Mouse (Mus musculus): ENCODE results near the gene Npcd. TPM values are rescaled to one million over a fixed set of nuclear protein-coding genes. Genes with fewer than 3 reads are reported as not detected.

The Npcd gene
- polyA plus RNA-seq, 1 experiment = not detected

GRCm38 (mm10) chr15:79764539-79765267 lies 69.3 kb downstream of the Npcd start:
- H3K4me3 ChIP-seq (replicated peaks; ENCODE audit: control insufficient read depth, low read depth, low read length) = no peak overlapping the region
- no peaks in the 10 kb centered on the region; the same call in 1 of the 2 replicates for H3K4me1 ChIP-seq (ENCODE audit: control insufficient read depth, insufficient read depth, low read length)
- no peak overlapping the region for H3K27ac ChIP-seq (ENCODE audit: control insufficient read depth, insufficient read depth, low read depth, low read length, poor library complexity)
- no peak for TF ChIP-seq POLR2A (IDR thresholded peaks at IDR 0.05; ENCODE audit: borderline replicate concordance, control insufficient read depth, low read depth, low read length)
- WGBS = 78% methylated on average over 11 of the region's 11 CpGs

GRCm38 (mm10) chr15:79763601-79764246 lies 70.3 kb downstream of the Npcd start:
- 81% methylated on average over 7 of the region's 7 CpGs for WGBS
- H3K4me3 ChIP-seq (replicated peaks; ENCODE audit: control insufficient read depth, low read depth, low read length) = no peak overlapping the region
- H3K27ac ChIP-seq (ENCODE audit: control insufficient read depth, insufficient read depth, low read depth, low read length, poor library complexity) = no peak overlapping the region
- TF ChIP-seq POLR2A (IDR thresholded peaks at IDR 0.05; ENCODE audit: borderline replicate concordance, control insufficient read depth, low read depth, low read length) = no peak
- no peak for TF ChIP-seq CTCF (IDR thresholded peaks at IDR 0.05; ENCODE audit: control insufficient read depth, insufficient read depth, low read length)
- H3K4me1 ChIP-seq (ENCODE audit: control insufficient read depth, insufficient read depth, low read length) = no peaks in the 10 kb centered on the region; the same call in 1 of the 2 replicates

GRCm38 (mm10) chr15:79763001-79763400 lies 71.0 kb downstream of the Npcd start:
- no peak for TF ChIP-seq POLR2A (IDR thresholded peaks at IDR 0.05; ENCODE audit: borderline replicate concordance, control insufficient read depth, low read depth, low read length)
- no peak for TF ChIP-seq CTCF (IDR thresholded peaks at IDR 0.05; ENCODE audit: control insufficient read depth, insufficient read depth, low read length)
- H3K27ac ChIP-seq (ENCODE audit: control insufficient read depth, insufficient read depth, low read depth, low read length, poor library complexity) = no peak overlapping the region
- no peaks in the 10 kb centered on the region; the same call in 1 of the 2 replicates for H3K4me1 ChIP-seq (ENCODE audit: control insufficient read depth, insufficient read depth, low read length)
- no peak overlapping the region for H3K4me3 ChIP-seq (replicated peaks; ENCODE audit: control insufficient read depth, low read depth, low read length)
- 89% methylated on average over 9 of the region's 9 CpGs for WGBS

GRCm38 (mm10) chr15:79760956-79761355 lies 73.1 kb downstream of the Npcd start:
- no peak for TF ChIP-seq CTCF (IDR thresholded peaks at IDR 0.05; ENCODE audit: control insufficient read depth, insufficient read depth, low read length)
- no peak for TF ChIP-seq POLR2A (IDR thresholded peaks at IDR 0.05; ENCODE audit: borderline replicate concordance, control insufficient read depth, low read depth, low read length)
- Histone ChIP-seq H3K27ac (ENCODE audit: control insufficient read depth, insufficient read depth, low read depth, low read length, poor library complexity) (no peak overlapping the region), H3K4me3 (replicated peaks; ENCODE audit: control insufficient read depth, low read depth, low read length) (no peak overlapping the region), H3K4me1 (ENCODE audit: control insufficient read depth, insufficient read depth, low read length) (peaks cover 8% of the 10 kb centered on the region)
- WGBS = 90% methylated on average over 6 of the region's 6 CpGs

- TF ChIP-seq POLR2A (IDR thresholded peaks at IDR 0.05; ENCODE audit: borderline replicate concordance, control insufficient read depth, low read depth, low read length) (no peak), CTCF (IDR thresholded peaks at IDR 0.05; ENCODE audit: control insufficient read depth, insufficient read depth, low read length) (no peak)
- peaks cover 11% of the 10 kb centered on the region for H3K4me1 ChIP-seq (ENCODE audit: control insufficient read depth, insufficient read depth, low read length)
- peak overlapping the region; percentile 75 for H3K27ac ChIP-seq (ENCODE audit: control insufficient read depth, insufficient read depth, low read depth, low read length, poor library complexity)
- 58% methylated on average over 3 of the region's 3 CpGs for WGBS
- H3K4me3 ChIP-seq (replicated peaks; ENCODE audit: control insufficient read depth, low read depth, low read length) = no peak overlapping the region
These were observed 76.9 kb downstream of the Npcd start for GRCm38 (mm10) chr15:79757118-79757517.

- no peak overlapping the region for H3K27ac ChIP-seq (ENCODE audit: control insufficient read depth, insufficient read depth, low read depth, low read length, poor library complexity)
These were observed 77.9 kb downstream of the Npcd start for GRCm38 (mm10) chr15:79755977-79756625.

GRCm38 (mm10) chr15:79755176-79755575 lies 78.9 kb downstream of the Npcd start:
- TF ChIP-seq CTCF (IDR thresholded peaks at IDR 0.05; ENCODE audit: control insufficient read depth, insufficient read depth, low read length) = no peak
- no peak for TF ChIP-seq POLR2A (IDR thresholded peaks at IDR 0.05; ENCODE audit: borderline replicate concordance, control insufficient read depth, low read depth, low read length)
- peaks cover 11% of the 10 kb centered on the region for H3K4me1 ChIP-seq (ENCODE audit: control insufficient read depth, insufficient read depth, low read length)
- WGBS = 70% methylated on average over 4 of the region's 4 CpGs
- no peak overlapping the region for H3K27ac ChIP-seq (ENCODE audit: control insufficient read depth, insufficient read depth, low read depth, low read length, poor library complexity)
- no peak overlapping the region for H3K4me3 ChIP-seq (replicated peaks; ENCODE audit: control insufficient read depth, low read depth, low read length)

More at GRCm38 (mm10) chr15:79755977-79756625, 77.9 kb downstream of the Npcd start:
- WGBS = 71% methylated on average over 8 of the region's 8 CpGs
- no peak for TF ChIP-seq CTCF (IDR thresholded peaks at IDR 0.05; ENCODE audit: control insufficient read depth, insufficient read depth, low read length)
- no peak for TF ChIP-seq POLR2A (IDR thresholded peaks at IDR 0.05; ENCODE audit: borderline replicate concordance, control insufficient read depth, low read depth, low read length)
- Histone ChIP-seq H3K4me3 (replicated peaks; ENCODE audit: control insufficient read depth, low read depth, low read length) (no peak overlapping the region), H3K4me1 (ENCODE audit: control insufficient read depth, insufficient read depth, low read length) (peaks cover 11% of the 10 kb centered on the region)

- 76% methylated on average over 4 of the region's 4 CpGs for WGBS
- TF ChIP-seq POLR2A (IDR thresholded peaks at IDR 0.05; ENCODE audit: borderline replicate concordance, control insufficient read depth, low read depth, low read length) (no peak), CTCF (IDR thresholded peaks at IDR 0.05; ENCODE audit: control insufficient read depth, insufficient read depth, low read length) (no peak)
- Histone ChIP-seq H3K27ac (ENCODE audit: control insufficient read depth, insufficient read depth, low read depth, low read length, poor library complexity) (no peak overlapping the region), H3K4me3 (replicated peaks; ENCODE audit: control insufficient read depth, low read depth, low read length) (no peak overlapping the region), H3K4me1 (ENCODE audit: control insufficient read depth, insufficient read depth, low read length) (peaks cover 13% of the 10 kb centered on the region)
These were observed 80.2 kb downstream of the Npcd start for GRCm38 (mm10) chr15:79753873-79754272.

Data from bone marrow, adult 2 months (tissue).